Mouse (Mus musculus): ENCODE measurements around the gene 1700023F06Rik. TPM values are rescaled to one million over a fixed set of nuclear protein-coding genes. Genes with fewer than 3 reads are reported as not detected.

1700023F06Rik gene
- total RNA-seq, 2 experiments from 2014 or later = not detected

GRCm38 (mm10) chr11:103181349-103181748 lies 27.0 kb downstream of the 1700023F06Rik start:
- DNase-seq = no peak

GRCm38 (mm10) chr11:103180426-103180825 lies 27.9 kb downstream of the 1700023F06Rik start:
- no peak for DNase-seq

GRCm38 (mm10) chr11:103178748-103179147 lies 29.6 kb downstream of the 1700023F06Rik start:
- no peak for DNase-seq

GRCm38 (mm10) chr11:103177815-103178485 lies 30.4 kb downstream of the 1700023F06Rik start:
- no peak for DNase-seq

GRCm38 (mm10) chr11:103177216-103177615 lies 31.1 kb downstream of the 1700023F06Rik start:
- DNase-seq = no peak

- no peak for DNase-seq
Observed at GRCm38 (mm10) chr11:103176510-103176909, 31.8 kb downstream of the 1700023F06Rik start.

GRCm38 (mm10) chr11:103175688-103176442 lies 32.5 kb downstream of the 1700023F06Rik start:
- DNase-seq = peak; percentile 44

GRCm38 (mm10) chr11:103174891-103175391 lies 33.4 kb downstream of the 1700023F06Rik start:
- DNase-seq = peak; percentile 66

GRCm38 (mm10) chr11:103174411-103174832 lies 33.9 kb downstream of the 1700023F06Rik start:
- no peak for DNase-seq

- DNase-seq = no peak
Observed at GRCm38 (mm10) chr11:103173771-103174344, 34.5 kb downstream of the 1700023F06Rik start.

- no peak for DNase-seq
Observed at GRCm38 (mm10) chr11:103173041-103173770, 35.2 kb downstream of the 1700023F06Rik start.

- no peak for DNase-seq
Observed at GRCm38 (mm10) chr11:103172392-103173040, 35.8 kb downstream of the 1700023F06Rik start.

GRCm38 (mm10) chr11:103171703-103172391 lies 36.5 kb downstream of the 1700023F06Rik start:
- peak; percentile 32 for DNase-seq

GRCm38 (mm10) chr11:103171286-103171620 lies 37.1 kb downstream of the 1700023F06Rik start:
- no peak for DNase-seq

GRCm38 (mm10) chr11:103170494-103171285 lies 37.7 kb downstream of the 1700023F06Rik start, which contains the start of gene Fmnl1:
Fmnl1 (plus strand) TSS chr11:103171107.
- DNase-seq = peak; percentile 59

- DNase-seq = no peak
Observed at GRCm38 (mm10) chr11:103170111-103170493, 38.3 kb downstream of the 1700023F06Rik start.

- no peak for DNase-seq
Observed at GRCm38 (mm10) chr11:103169664-103170063, 38.7 kb downstream of the 1700023F06Rik start.

GRCm38 (mm10) chr11:103168690-103169390 lies 39.5 kb downstream of the 1700023F06Rik start:
- peak; percentile 40 for DNase-seq

GRCm38 (mm10) chr11:103164391-103164790 lies 44.0 kb downstream of the 1700023F06Rik start:
- DNase-seq = no peak
